Mouse (Mus musculus) erythroblast, adult 5-6 weeks (primary cell): ENCODE measurements around the gene Gpr183. TPM values are rescaled to one million over a fixed set of nuclear protein-coding genes. Genes with fewer than 3 reads are reported as not detected.

Experiments
- ATAC-seq: replicated peaks from 2 replicates; pipeline ENCODE4 v1.8.0; 2016; ENCODE audit warnings: moderate number of reproducible peaks, mild to moderate bottlenecking, moderate TSS enrichment, inconsistent platforms; ENCODE audit not compliant: poor library complexity, low FRiP score, severe bottlenecking
- total RNA-seq, 2 experiments: library from RNA; stranded (forward) in 1 of 2; stranded (reverse) in 1 of 2; fragments of 150-400 nt in 1 of 2; fragments of 200-764, 138-1000 nt in 1 of 2; gene quantifications; 2 replicates each; pipeline versions ENCODE4 v1.2.3 to v1.2.4; 2015 to 2017; ENCODE audit warnings: low replicate concordance in 2 of 2

Gpr183 gene
- total RNA-seq, 2 experiments from 2014 or later = 0.19 to 2.3 TPM

DNA sequence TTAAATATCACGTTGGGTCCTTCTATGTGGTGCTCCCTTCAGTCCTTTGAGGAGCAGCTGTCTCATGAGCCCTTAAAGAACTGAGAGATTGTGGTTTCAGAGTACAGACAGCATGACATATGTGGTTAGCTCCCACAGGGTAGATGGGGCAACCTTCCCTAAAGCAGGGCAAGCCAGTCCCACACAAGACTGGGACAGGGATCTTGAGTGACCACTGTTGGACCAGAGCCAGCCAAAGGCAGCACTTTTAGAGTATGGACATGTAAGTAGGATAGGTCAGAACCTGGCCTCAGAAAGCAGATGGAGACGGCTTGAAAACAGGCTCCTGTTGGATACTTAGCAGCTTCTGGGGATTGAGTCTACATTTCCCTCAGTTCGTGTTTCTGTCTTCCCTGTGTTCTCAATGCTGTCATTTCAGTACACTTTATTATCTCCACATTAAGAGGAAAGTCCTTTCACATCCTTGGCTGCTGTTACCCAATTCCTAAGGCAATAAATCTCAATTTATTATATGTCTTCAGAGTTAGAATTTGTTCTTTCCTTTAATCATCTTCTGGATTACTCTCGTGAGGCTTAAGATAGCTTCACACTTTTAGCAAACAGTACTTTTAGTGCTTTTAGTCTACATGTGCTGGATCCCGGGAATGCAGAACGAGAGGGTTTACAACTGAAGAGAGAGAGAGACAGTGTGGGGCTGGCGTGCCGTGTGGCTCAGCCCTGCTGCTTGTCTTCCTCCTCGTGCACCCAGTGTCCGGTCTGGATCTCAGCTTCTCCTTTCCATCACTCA, 6.1 kb downstream of the Gpr183 start:
- ATAC-seq = no peak

- ATAC-seq = no peak
Observed at GRCm38 (mm10) chr14:121958041-121958750, 6.8 kb downstream of the Gpr183 start.

DNA sequence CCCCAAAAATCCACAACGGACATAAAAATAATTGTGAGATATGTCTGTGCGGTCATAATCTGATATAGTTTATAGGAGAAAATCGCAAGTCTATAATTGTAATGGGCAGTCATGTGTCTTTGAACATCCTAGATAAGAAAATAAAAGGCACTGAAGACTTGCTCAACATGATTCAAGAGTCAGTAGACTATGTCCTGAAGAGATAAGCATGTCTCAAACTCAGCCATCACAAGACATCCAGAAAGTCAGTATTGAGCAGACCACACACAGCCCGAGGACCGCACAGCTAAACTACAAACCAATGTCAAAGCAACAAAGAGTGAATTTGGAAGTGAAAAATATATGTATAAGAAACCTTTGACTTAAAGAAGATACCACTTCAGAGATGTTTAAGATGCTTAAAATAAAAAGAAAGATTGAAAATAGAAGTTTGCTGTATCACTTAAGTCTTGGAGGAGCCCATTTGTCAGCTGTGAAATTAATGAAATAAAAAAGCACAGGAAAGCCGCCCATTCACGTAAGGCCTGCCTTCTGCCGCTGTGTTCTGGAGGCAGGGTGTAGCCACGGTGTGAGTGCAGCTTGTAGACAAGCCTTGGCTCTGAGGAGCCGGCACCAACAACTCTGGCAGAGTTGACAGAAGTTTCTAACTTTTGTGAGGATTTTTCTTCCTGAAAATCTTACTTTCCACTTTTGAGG, 7.7 kb downstream of the Gpr183 start:
- no peak for ATAC-seq

DNA sequence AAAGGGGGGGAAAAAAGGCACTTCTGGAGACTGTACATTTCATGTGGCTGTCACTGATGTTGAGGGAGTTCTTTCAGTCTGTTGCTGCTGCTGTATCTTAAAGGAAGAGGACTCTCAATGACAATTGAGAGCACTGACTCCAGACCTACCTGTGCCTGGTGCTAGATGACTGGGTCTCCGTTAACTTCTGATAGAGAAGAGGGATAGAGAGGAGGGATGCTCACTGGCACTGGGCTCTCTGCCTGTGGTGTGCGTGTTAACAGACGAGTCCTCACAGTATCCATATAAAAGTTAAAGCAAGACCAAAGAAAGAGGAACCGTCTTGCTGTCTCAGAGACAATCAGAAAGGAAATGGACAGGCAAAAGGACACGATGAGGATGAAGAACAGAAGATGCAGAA, 8.7 kb downstream of the Gpr183 start:
- ATAC-seq = no peak

DNA sequence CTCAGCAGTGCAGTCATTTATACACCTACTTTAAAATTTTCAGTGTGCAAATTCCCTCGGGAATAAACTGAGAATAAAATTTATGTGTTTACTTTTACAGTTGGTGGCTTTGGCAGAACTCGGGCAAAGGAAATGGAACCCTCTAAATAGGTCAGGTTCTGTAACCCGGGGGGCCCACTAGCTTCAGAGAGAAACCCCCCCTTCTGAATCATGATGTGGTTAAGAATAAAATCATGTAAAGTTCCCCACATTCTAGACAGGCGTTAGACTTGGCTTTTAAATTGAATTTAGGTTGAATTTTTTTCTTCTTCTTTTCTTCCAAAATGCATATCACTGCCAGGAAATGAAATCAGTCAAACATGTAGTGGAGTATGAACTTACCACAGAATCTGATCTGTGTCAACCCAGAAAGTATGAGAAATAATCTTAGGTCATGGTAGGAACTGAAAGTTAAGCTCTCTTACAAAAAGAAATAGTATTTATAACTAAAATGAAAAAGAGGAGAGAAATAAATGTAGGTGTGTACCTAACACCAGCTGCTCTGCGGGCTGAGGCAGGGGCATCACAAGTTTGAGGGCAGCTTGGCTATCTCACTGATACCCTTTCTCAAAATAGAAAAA, 9.7 kb downstream of the Gpr183 start:
- no peak for ATAC-seq

GRCm38 (mm10) chr14:121954608-121955007, 10.4 kb downstream of the Gpr183 start:
- no peak for ATAC-seq

DNA sequence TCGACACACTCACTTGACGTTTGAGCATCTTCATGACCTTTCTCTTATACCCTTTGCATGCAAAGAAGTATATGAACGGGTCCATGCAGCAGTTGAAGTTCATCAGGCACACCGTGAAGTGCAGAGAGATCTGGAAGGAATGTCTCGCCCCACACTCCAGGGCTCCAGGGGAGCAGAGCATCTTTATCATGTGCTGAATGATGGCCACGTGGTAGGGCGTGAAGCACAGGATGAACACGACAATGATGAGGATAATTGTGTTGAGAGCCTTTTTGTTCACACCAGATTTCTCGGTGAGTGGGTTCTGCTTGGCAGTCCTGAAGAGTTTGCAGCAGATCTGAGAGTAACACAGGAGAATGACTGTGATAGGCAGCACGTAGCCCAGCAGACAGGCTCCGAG, 10.9 kb downstream of the Gpr183 start:
- ATAC-seq = no peak

- no peak for ATAC-seq
Observed at GRCm38 (mm10) chr14:121952046-121952400, 13.0 kb downstream of the Gpr183 start.

DNA sequence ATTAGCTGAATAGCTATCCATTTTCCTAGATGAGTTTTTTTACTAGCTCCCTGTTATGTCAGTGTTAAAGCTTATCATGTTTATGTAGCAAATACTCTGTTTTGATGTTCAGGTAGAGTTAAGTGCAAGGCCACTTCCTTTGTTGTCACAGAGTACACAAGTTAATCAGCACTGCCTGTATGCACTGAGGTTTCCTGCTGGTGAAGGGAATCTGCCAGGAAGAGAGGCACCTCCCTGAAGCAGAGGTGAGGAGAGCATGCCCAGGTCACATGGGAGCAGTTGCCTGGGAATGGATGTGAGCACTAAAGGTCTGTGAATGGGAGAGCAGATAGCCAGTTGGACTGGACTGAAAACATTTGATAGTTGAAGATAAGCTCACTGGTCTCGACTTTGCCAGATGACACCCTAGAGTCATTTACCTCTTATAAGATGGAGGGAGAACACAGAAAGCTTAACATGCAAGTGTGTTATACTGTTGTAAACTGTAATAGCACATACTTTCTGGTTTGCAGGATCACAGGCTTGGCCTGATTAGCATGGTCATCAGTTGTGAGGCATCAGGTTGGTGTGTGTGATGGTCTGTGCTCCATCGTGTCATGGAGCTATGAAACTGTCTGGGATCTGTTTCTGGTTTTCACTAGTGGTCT, 13.5 kb downstream of the Gpr183 start:
- 0 out of 2 replicates have a peak, but pooled peaks have one; percentile 35 for ATAC-seq

DNA sequence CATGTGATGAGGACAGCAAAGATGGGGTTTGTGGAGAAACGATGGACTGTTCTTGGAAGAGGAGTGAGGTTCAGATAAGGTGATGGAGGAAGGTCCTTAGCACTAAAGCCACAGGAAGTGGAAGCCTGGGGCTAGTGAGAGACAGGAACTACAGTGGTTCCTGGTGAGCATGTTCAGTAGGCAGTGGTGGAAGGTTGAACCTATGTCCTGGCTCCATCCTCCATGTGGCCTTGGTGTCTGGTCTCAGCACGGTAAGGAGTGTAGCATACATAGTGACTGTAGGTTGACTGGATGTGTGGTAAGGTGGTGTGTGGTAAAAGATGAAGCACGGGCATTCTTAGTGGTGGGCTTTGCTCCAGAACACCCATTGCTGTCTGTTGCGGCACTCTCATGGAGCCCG, 15.1 kb downstream of the Gpr183 start:
- no peak for ATAC-seq

- ATAC-seq = no peak
Observed at GRCm38 (mm10) chr14:121949436-121949835, 15.6 kb downstream of the Gpr183 start.

GRCm38 (mm10) chr14:121947966-121948365, 17.0 kb downstream of the Gpr183 start:
- no peak for ATAC-seq

- ATAC-seq = no peak
Observed at GRCm38 (mm10) chr14:121947201-121947760, 17.7 kb downstream of the Gpr183 start.

DNA sequence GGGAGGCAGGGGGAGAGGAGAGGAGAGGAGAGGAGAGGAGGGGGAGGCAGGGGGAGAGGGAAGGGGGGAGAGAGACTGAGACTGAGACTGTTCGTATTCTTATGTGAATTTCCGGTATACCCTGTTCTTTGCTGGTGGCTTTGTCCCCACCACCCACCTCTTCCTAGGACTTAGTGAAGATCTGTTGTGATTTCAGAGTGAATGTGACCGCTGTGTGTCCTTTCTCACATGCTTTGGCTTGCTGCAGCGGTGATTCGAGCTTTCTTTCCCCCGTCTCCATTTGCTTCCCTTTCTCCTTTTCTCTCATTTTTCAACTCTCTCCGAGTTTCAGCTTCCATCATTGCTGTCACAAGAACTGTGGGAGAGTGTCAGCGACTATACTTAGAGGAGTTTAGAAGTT, 18.3 kb downstream of the Gpr183 start:
- ATAC-seq = no peak

DNA sequence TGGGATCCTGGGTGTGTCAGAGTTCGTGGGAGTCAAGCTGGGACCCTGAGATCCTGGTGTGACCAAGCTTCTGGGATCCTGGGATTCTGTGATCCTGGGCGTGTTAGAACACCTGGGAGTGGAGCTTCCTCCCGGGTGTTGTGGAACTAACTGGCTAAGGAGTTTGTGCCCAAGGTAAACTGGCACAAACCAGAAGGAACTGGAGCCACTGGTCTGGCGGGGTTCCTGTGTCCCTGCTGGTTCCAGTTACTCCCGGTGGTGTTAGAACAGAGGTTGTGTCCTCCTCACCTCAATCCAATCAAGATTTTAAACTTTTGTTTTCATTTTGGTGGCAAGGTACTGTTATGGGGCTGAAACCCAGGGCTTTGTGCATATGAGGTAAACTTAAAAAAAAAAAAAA, 18.9 kb downstream of the Gpr183 start:
- ATAC-seq = no peak

- no peak for ATAC-seq
Observed at GRCm38 (mm10) chr14:121939582-121939981, 25.4 kb downstream of the Gpr183 start.

DNA sequence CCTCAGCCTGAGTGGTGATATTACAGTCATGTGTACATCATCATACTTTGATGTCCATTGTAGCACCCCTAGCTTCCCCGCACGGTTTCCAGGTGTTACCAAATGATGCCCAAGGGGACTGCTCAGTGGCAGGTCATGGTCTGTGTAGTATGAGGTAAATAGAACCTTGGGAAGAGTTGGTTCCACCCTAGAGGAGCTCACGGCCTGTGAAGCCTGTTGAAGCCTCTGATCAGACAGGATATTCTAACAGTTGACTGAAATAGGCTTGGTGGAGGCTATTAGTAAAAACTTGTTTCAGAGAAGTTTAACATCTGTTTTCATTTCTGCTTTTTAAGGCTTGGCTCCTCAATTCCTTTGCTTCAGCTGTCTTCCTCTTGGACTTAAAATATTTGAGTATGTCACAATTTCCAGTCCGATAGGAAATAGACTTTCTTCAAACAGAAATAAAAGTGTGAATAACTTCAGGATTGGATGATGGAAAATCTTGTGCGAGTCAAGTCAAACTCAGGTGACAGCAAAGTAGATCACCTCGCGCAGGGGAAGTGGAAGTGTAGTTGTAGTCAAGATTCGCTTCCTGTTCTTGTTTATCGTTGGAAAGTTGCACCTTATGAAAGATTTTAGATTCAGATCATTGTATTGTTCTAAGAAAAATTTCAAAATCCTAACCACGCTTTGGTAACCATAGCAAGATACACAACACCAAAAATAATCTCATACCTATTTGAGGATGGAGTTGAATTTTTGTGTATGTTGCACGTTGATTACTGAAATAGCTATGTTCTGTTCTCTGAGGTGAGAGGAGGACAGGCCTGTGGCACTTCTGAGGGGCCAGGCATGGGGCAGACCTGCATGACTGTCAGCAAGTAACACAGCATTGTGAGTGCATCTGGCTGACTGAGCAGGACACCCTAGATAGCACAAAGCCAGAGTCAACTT, 26.5 kb downstream of the Gpr183 start:
- ATAC-seq = no peak

DNA sequence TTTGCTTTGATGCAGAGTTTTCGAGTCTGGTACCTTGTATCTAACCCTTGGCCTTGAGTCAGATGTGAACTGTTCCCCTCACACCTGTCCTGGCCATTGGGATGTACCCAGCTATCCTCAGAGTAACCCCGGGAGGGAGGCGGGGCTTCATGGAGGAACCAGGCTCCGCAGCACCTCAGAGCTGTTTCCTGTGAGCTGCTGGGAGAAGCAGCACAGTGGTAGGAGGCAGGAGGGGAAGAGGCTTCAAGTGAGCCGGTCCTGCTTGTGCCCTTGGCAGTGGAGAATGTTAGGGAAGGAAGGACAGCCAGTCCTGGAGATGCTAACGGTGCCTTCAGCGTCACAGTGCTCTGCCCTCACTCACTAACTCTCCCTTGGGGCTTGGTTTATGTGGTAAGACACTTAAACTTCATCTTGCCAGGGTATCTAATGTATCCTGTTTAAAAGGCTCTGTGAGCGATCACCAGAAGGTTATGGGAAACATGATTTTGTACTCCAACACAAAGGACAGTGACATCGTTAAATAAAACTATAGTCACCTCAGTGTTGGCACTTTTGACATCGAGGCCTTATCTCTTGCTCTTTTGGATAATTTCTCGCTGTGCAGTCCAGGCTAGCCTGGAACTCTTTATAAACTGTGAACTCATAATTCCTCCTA, 27.3 kb downstream of the Gpr183 start:
- 0 out of 2 replicates have a peak, but pooled peaks have one; percentile 43 for ATAC-seq
